Mouse (Mus musculus): ENCODE measurements around the gene Amigo1.

DNA sequence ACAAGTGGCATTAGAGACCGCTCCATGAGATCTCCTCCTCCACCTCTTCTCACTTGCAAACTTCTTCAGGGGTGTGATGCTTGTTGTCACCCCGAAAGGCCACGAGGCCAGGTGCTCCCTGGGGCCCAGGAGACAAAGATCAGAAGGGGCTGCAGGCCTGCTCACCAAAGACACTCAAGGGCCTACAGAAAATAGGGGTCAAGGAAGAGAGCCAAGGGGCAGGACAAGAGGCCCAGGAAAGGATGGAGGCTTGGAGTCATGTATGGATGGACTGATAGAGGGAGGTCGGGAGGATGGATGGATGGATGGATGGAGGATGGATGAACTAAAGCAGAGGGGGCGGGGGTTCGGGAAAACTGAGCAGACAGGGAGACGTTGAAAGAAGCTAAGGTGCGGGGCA is 23.4 kb downstream of the Amigo1 start:
- TF ChIP-seq GATA1 (IDR thresholded peaks at IDR 0.05; ENCODE audit: borderline replicate concordance, low read length) (no peak), FLI1 (IDR thresholded peaks at IDR 0.05; ENCODE audit: low read length) (no peak)

Measured in megakaryocyte, embryonic 14.5 days (primary cell).